Mouse (Mus musculus) right cerebral cortex, postnatal 36 days (tissue): ENCODE measurements at regions not wholly inside any gene's neighbourhood (a gene's known extent, or its start where the extent isn't known, plus 50 kb on each side); places are given as distances from the start of the nearest gene placed in this dataset.

Experiments
- DNase-seq, 2 experiments: peaks; one replicate each; pipeline ENCODE4 v3.0.0; 2022; ENCODE audit warnings: low spot score in 2 of 2, mixed read lengths in 1 of 2

DNA sequence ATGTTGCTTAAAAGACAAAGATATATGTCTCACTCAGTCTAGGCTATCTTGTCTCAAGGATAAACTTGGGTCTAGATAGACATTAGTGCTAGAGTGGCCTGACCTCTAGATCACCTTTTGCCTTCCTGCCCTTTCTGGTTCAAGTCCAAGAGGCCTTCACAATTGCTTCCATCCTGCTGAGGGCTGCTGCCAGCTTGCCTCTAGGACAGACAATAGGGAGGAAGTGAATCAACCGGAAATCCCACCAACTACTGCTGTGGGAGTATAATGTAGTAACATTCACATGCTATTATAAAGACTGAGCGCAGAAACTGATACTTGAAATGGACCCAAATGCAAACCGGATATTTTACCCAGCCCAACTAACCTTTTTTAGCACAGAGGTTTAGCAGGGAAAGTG, 239.4 kb upstream of the Epha4 start:
- DNase-seq: no peak

GRCm38 (mm10) chr1:77748483-77749465, 233.9 kb upstream of the Epha4 start:
- DNase-seq: no peak

DNA sequence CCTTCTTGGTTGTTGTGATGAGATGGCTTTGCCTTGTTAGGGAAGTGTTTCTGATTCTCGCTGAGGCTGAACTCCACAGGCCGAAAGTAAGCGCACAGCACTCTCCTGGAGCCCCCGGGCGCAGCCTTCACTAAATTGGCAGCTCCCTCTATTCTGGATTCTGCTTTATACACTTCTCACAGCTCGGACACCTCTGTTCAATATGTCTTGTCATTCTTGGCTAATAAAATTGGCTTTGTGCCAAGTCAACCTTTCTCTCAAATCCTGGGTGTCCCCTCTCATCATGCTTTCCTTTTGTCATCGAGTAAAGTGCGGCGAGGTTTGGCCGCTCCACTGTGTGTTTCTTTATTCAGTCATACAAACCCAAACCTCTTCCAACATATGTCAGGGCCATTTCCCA, 217.2 kb upstream of the Epha4 start:
- no peak for DNase-seq

GRCm38 (mm10) chr1:77727561-77727960, 212.7 kb upstream of the Epha4 start:
- DNase-seq: no peak

DNA sequence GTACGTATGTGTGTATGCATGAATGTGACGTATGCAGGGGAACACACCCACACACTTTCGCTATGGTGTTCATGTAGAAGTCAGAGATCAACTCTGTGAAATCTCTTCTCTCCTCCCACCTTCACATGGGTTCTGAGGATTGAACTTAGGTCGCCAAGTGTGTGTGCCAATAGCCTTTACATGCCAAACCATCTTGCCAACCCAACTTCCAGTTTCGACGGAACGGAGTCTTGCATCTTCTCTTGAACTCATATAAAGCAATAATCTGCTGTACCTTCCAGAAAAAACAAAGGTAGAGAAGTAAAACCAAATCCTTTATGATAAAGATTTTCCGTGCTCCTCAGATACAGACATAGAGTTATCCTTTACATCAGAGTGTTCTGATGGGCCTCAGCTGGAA, 208.4 kb upstream of the Epha4 start:
- no peak for DNase-seq

DNA sequence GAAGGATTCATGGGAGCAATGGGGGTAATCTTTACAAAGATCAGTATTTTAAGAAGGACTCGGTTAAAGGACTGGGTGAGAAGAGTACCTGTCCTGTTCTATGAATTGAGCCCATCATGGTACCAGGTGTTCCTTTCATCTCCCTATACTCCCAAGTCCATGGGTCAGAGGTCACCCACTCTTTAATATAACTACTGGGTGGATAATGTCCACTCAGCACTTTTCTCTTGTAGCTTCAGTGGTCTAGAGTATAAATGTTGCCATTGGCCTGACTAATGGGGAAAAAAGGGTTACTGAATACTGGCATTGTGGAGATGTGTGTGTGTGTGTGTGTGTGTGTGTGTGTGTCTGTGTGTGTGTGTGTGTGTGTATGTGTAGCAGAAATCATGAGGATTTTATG, 206.0 kb upstream of the Epha4 start:
- no peak for DNase-seq

GRCm38 (mm10) chr1:77713001-77713400, 198.1 kb upstream of the Epha4 start:
- DNase-seq: no peak

DNA sequence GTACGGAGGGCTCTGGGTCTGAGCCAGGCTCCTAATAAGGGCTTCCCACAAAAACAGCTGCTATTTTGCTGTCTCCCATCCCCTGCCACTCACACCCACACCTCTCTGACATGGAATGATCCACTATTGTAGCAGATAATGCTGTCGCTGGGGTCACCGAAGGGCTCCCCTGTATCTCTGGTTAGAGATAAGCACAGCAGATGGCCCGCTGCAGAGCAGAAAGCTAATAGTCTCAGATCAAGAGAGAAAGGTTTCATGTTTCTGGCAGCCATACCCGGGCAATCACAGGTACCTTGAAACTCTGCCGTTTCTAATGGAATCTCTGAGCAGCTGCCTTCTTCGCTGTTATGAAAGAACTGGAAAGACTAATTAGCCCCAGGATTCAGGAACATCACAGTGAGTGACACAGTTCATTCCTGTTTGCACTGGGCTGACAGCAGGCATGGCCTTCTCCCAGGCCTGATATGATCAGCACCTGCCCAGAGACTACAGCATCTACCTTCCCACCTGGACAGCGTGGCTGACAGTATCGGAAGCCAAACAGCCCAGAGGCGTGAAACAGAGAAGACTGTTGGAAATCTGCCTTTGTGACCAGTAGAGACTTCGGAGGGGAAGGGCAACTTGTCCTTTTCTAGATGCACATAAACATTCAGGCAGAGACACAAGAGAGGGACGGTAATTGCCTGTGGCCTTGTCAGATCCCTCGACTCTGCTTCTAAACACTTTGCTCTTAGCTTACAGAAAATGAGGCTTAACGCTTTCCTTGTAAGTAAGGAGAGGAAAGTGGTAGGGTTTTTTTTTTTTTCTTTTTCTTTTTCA, 193.5 kb upstream of the Epha4 start:
- DNase-seq: no peak

- DNase-seq: no peak
Observed at GRCm38 (mm10) chr1:77695228-77696018, 180.5 kb upstream of the Epha4 start.

DNA sequence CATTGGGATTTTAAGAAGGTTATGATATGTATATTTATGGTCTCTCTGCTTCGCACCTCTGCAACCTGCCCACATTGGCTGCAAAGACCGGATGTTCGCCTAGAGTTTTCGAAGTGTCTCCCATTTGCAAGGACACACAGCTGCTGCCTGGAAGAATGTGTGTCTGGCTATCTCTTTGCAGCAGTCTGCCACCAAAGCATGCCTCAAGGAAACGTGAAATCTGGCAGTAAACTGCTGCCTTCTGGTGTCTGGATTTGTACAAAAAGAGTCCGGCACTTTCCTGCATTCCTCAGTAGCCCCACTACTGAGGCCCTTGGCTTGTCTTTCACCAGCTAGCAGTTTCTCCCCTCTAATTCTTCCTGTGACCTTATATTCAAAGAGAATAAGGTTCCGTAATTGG, 148.5 kb upstream of the Epha4 start:
- DNase-seq: peak; percentile 5 to 38

DNA sequence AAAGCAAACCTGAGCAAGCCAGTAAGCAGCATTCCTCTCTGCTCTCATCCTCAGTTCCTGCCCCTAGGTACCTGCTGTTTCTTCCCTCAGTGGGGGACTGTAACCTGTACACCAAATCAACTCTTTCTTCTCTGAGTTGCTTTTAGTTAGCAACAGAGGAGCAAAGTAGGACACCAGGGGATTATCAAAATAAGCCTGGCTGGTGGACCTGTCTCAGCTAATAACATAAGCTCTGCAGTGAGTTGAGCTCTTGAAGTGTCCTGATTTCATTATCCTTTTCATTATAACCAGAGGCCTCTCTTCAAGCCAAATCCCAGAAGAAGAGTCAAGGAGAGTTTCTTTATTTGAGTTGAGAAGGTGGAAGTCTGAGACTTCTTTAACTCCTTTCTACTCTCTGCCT, 145.5 kb upstream of the Epha4 start:
- DNase-seq: no peak

DNA sequence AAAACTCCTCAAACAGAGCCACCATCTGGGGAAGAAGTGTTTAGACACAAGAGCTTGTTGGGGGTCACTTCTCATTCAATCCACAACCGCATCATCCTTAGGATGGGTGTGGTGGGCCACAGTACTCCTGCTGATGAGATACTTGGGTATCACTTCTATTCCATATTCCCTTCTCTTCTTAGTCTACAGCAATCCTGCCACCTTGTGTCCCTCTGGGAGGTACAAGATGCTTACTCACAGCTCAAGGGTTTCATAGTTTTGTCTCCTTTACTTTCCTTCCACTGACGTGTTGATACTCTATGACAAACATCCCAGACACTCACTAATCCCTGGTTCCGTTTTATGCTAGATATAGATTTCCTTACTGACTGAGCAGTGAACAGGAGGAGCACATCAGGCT, 122.1 kb upstream of the Epha4 start:
- no peak for DNase-seq

DNA sequence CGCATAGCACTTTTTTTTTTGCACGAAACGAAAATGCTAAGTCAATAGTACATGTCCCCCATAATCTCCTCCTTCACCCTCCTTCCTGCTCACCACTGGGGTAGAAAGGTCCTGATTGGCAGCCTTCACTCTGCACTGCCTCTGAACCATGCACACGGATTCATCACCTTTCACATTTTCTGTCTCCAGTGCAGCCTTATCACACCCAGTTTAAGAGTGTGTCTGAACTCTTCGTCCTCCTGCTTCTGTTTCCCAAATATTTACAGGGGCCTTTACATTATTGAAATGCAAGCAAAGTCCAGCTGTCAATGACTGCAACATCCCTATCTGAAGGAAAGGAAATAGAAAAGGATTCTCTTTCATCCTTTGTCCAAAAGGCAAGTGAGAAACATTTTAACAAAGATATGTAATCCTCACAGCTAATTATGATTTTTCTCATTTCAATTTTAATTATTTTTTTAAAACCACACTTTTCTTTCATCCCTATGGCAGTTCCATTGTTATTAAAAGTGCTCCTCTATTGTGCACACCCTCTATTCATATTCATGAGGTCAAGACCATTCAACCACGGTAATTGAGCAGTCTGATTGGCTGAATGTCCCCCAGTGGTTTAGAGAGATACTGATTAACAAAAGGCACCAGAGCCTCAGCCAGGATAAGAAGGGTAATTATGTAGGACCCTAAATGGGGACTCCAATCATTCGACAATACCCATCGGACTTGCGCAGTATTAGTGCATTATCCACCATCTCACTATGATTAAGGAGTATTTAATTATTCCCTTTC, 114.8 kb upstream of the Epha4 start:
- no peak for DNase-seq

- DNase-seq: no peak
Observed at GRCm38 (mm10) chr1:77628861-77629260, 114.0 kb upstream of the Epha4 start.

- DNase-seq: no peak
Observed at GRCm38 (mm10) chr1:77617490-77617889, 102.6 kb upstream of the Epha4 start.

DNA sequence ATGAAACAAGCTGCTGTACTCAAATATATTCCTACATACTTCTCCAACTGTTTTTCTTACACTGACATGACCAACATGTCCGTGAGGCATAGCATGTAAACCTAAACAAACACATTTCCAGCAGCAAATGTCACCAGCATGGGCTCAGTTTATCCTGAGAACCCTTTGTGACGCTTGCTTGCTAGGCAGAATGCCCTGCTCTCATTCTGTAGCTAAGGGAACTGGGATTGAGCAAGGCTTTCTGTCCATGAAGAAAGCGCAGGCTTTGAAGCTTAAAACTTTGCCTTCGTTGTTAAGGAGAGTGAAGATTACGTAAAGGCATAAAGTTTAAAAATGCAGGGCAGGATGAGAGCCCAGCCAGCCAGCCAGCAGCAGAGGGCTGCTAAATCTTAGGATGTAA, 85.6 kb upstream of the Epha4 start:
- DNase-seq: no peak

DNA sequence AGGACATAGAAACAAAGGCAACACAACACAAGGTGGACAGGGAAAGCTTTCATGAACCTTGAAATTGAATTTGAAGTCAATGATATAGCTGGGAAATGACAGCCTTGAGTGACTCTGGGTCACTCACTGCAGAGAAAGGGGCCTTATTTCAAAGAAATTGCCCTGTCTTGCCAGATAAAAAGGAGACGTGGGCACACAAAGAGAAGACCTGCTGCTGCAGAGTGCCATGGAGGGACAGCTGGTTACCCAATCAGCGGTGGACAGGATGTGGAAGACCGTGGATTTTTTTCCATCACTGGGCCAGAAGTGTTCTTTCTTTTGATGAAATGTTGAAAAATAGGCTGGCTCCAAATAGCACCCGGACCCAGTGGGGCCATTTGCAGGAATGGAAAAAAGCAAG, 77.8 kb upstream of the Epha4 start:
- DNase-seq: no peak

GRCm38 (mm10) chr1:77592248-77592647, 77.4 kb upstream of the Epha4 start:
- DNase-seq: no peak

DNA sequence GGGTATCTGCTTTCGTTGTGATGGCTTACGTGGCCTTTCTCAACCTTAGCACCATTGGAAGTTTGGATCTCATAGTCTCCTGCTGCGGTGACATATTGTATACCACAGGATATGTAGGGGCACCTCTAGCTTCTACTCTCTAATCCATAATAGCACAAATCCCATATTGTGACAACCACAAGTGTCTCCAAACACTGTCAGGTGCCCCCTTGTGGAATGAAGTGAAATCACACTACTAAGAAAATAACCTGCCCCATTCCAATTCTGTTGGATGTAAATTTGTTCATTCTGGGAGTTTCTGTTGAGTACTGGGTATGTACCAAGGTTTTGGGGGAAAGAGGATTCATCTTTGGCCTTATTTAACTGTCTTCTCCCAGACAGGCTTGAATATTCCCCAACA, 74.5 kb upstream of the Epha4 start:
- no peak for DNase-seq

GRCm38 (mm10) chr1:77585520-77585919, 70.6 kb upstream of the Epha4 start:
- no peak for DNase-seq

DNA sequence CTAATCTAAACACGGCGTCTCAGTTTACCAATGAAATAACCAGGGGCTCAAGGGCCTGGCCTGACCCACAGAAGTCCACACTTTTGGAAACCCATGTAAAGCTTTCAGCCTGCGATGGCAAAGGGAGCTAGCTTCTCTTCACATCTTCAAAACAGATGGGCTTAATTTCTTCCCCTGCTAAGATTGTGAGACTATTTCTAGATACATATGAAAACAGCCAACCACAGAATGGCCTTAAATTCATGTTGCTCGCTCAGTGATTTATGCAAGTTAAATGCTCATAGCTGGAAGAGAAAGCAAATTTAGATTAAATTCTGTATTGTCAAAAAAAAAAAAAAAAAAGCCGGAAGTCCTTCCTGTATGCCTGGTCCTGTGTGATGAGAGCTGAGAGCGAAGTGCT, 53.2 kb upstream of the Epha4 start:
- no peak for DNase-seq
